Mouse (Mus musculus): Measurements from ENCODE around the gene Guca1b.

Guca1b gene

GRCm38 (mm10) chr17:47385145-47385544, at the start of gene Guca1b:
Gene Guca1b (plus strand): TSS chr17:47385393.
- DNase-seq (ENCODE audit: low read depth, low spot score), result no peak

- DNase-seq (ENCODE audit: low read depth, low spot score), result no peak
These were observed 42.1 kb upstream of the Guca1b start for GRCm38 (mm10) chr17:47343121-47343520.

GRCm38 (mm10) chr17:47349721-47350319, 35.4 kb upstream of the Guca1b start:
- no peak for DNase-seq (ENCODE audit: low read depth, low spot score)

GRCm38 (mm10) chr17:47359964-47360363, 25.2 kb upstream of the Guca1b start:
- DNase-seq (ENCODE audit: low read depth, low spot score), result no peak

- DNase-seq (ENCODE audit: low read depth, low spot score), result no peak
These were observed 23.9 kb upstream of the Guca1b start for GRCm38 (mm10) chr17:47361343-47361742.

- peak; percentile 78 for DNase-seq (ENCODE audit: low read depth, low spot score)
These were observed 16.6 kb upstream of the Guca1b start, which contains the start of gene Mrps10 for GRCm38 (mm10) chr17:47368401-47369086. Gene Mrps10 (plus strand): TSS chr17:47368887.

- peak; percentile 15 for DNase-seq (ENCODE audit: low read depth, low spot score)
These were observed 16.1 kb upstream of the Guca1b start for GRCm38 (mm10) chr17:47369087-47369443.

GRCm38 (mm10) chr17:47371451-47371850, 13.7 kb upstream of the Guca1b start:
- peak; percentile 19 for DNase-seq (ENCODE audit: low read depth, low spot score)

- no peak for DNase-seq (ENCODE audit: low read depth, low spot score)
These were observed 11.2 kb upstream of the Guca1b start for GRCm38 (mm10) chr17:47373991-47374390.

GRCm38 (mm10) chr17:47376779-47377280, 8.4 kb upstream of the Guca1b start:
- DNase-seq (ENCODE audit: low read depth, low spot score), result no peak

- no peak for DNase-seq (ENCODE audit: low read depth, low spot score)
These were observed 7.1 kb upstream of the Guca1b start for GRCm38 (mm10) chr17:47378133-47378532.

- DNase-seq (ENCODE audit: low read depth, low spot score), result no peak
These were observed 3.3 kb upstream of the Guca1b start for GRCm38 (mm10) chr17:47381917-47382316.

- DNase-seq (ENCODE audit: low read depth, low spot score), result no peak
These were observed 1.9 kb upstream of the Guca1b start for GRCm38 (mm10) chr17:47383266-47383665.

- DNase-seq (ENCODE audit: low read depth, low spot score), result no peak
These were observed 1.1 kb upstream of the Guca1b start for GRCm38 (mm10) chr17:47384064-47384463.

GRCm38 (mm10) chr17:47386649-47387048, 1.5 kb downstream of the Guca1b start:
- DNase-seq (ENCODE audit: low read depth, low spot score), result no peak

GRCm38 (mm10) chr17:47394223-47394869, 9.2 kb downstream of the Guca1b start:
- DNase-seq (ENCODE audit: low read depth, low spot score), result no peak

GRCm38 (mm10) chr17:47395376-47395913, 10.3 kb downstream of the Guca1b start:
- DNase-seq (ENCODE audit: low read depth, low spot score), result peak; percentile 21

GRCm38 (mm10) chr17:47399091-47399490, 13.9 kb downstream of the Guca1b start:
- DNase-seq (ENCODE audit: low read depth, low spot score), result no peak

- DNase-seq (ENCODE audit: low read depth, low spot score), result no peak
These were observed 15.3 kb downstream of the Guca1b start, which contains the start of gene Guca1a for GRCm38 (mm10) chr17:47400451-47400850. Gene Guca1a (minus strand): TSS chr17:47400584.

- DNase-seq (ENCODE audit: low read depth, low spot score), result no peak
These were observed 22.7 kb downstream of the Guca1b start for GRCm38 (mm10) chr17:47407717-47408557.

- DNase-seq (ENCODE audit: low read depth, low spot score), result no peak
These were observed 23.3 kb downstream of the Guca1b start for GRCm38 (mm10) chr17:47408558-47408898.
